Mouse (Mus musculus): ENCODE data around the gene Abcc6. TPM values are rescaled to one million over a fixed set of nuclear protein-coding genes. Genes with fewer than 3 reads are reported as not detected.
A peak's percentile ranks its signal among the peaks of the same experiment; 100 is the strongest.
"Not testable (repeated sequence)": the region's sequence is repeated elsewhere in the genome, so short reads cannot be mapped to it uniquely, and the experiment has no call there.

Abcc6 gene
- total RNA-seq, 2 experiments from 2014 or later, result 1.4 to 2.5 TPM

- DNase-seq (ENCODE audit: low spot score in 2 of 2), result no peak
Measured at GRCm38 (mm10) chr7:46029299-46030144, 580 bp downstream of the Abcc6 start.

GRCm38 (mm10) chr7:46028681-46029080 is 1.4 kb downstream of the Abcc6 start:
- no peak for DNase-seq (ENCODE audit: low spot score in 2 of 2)

GRCm38 (mm10) chr7:46025436-46025835 is 4.7 kb downstream of the Abcc6 start:
- no peak for DNase-seq (ENCODE audit: low spot score in 2 of 2)

- DNase-seq (ENCODE audit: low spot score in 2 of 2), result no peak
Measured at GRCm38 (mm10) chr7:46021951-46022350, 8.2 kb downstream of the Abcc6 start.

- DNase-seq (ENCODE audit: low spot score in 2 of 2), result no peak
Measured at GRCm38 (mm10) chr7:46019594-46019993, 10.5 kb downstream of the Abcc6 start.

- peak; percentile 37 to 57 for DNase-seq (ENCODE audit: low spot score in 2 of 2)
Measured at GRCm38 (mm10) chr7:46013266-46014010, 16.7 kb downstream of the Abcc6 start.

- DNase-seq (ENCODE audit: low spot score in 2 of 2), result no peak
Measured at GRCm38 (mm10) chr7:46012121-46012520, 18.0 kb downstream of the Abcc6 start.

- peak; percentile 75 to 76 for DNase-seq (ENCODE audit: low spot score in 2 of 2)
Measured at GRCm38 (mm10) chr7:46009578-46009977, 20.5 kb downstream of the Abcc6 start.

- DNase-seq (ENCODE audit: low spot score in 2 of 2), result no peak
Measured at GRCm38 (mm10) chr7:46002748-46003147, 27.4 kb downstream of the Abcc6 start.

GRCm38 (mm10) chr7:46000577-46000976 is 29.5 kb downstream of the Abcc6 start:
- DNase-seq (ENCODE audit: low spot score in 2 of 2), result no peak

- DNase-seq (ENCODE audit: low spot score in 2 of 2), result no peak
Measured at GRCm38 (mm10) chr7:45992470-45992869, 37.6 kb downstream of the Abcc6 start.

- no peak for DNase-seq (ENCODE audit: low spot score in 2 of 2)
Measured at GRCm38 (mm10) chr7:45988344-45988743, 41.8 kb downstream of the Abcc6 start.

GRCm38 (mm10) chr7:45986893-45987292 is 43.2 kb downstream of the Abcc6 start:
- no peak for DNase-seq (ENCODE audit: low spot score in 2 of 2)

- no peak for DNase-seq (ENCODE audit: low spot score in 2 of 2)
Measured at GRCm38 (mm10) chr7:45981612-45982011, 48.5 kb downstream of the Abcc6 start.

- DNase-seq (ENCODE audit: low spot score in 2 of 2), result no peak
Measured at GRCm38 (mm10) chr7:45974512-45974911, 55.6 kb downstream of the Abcc6 start.

- no peak for DNase-seq (ENCODE audit: low spot score in 2 of 2)
Measured at GRCm38 (mm10) chr7:45974103-45974502, 56.0 kb downstream of the Abcc6 start.

- DNase-seq (ENCODE audit: low spot score in 2 of 2), result no peak
Measured at GRCm38 (mm10) chr7:45973271-45973687, 56.8 kb downstream of the Abcc6 start.

GRCm38 (mm10) chr7:45971831-45972723 is 58.0 kb downstream of the Abcc6 start:
- DNase-seq (ENCODE audit: low spot score in 2 of 2), result no peak

GRCm38 (mm10) chr7:45956611-45957010 is 73.5 kb downstream of the Abcc6 start:
- DNase-seq (ENCODE audit: low spot score in 2 of 2), result no peak

- no peak for DNase-seq (ENCODE audit: low spot score in 2 of 2)
Measured at GRCm38 (mm10) chr7:45949061-45949460, 81.0 kb downstream of the Abcc6 start.

GRCm38 (mm10) chr7:45943280-45943679 is 86.8 kb downstream of the Abcc6 start:
- DNase-seq (ENCODE audit: low spot score in 2 of 2), result not testable (repeated sequence)

All from left cerebral cortex, adult 18-20 months (tissue).